In genomic region chr7:124239903-124240647, GRCm38 (mm10) we compare ENCODE assay signal across 23 mouse cellular contexts.
A peak's percentile ranks its signal among the peaks of the same experiment; 100 is the strongest.
DNase-seq lines count a peak whose midpoint lies in the region; ATAC-seq and TF ChIP-seq lines count a peak whose summit lies in the region.
"Had no signal": no experiment of that assay in that cellular context is flagged by ENCODE, and none has a peak within 500 bp of the region (broad histone marks: within the 10 kb centered on the region; RNA-seq: fewer than 3 reads in every experiment).

No protein-coding gene starts in this region.

- H3K4me2 ChIP-seq in forebrain, embryonic 11.5 days (ENCODE audit: low read depth, low read length, severe bottlenecking) = no peak overlapping the region
- no peak overlapping the region for H3K4me2 ChIP-seq in midbrain, embryonic 13.5 days (replicated peaks)
- H3K4me2 ChIP-seq in midbrain, postnatal 0 days (ENCODE audit: low read depth, low read length, poor library complexity, severe bottlenecking) = no peak overlapping the region
- H3K4me2 ChIP-seq: heart, embryonic 13.5 days; intestine, embryonic 15.5 days had no signal

- no peak overlapping the region for H3K4me3 ChIP-seq in forebrain, embryonic 11.5 days (ENCODE audit: low read depth, low read length)
- no peak overlapping the region for H3K4me3 ChIP-seq in forebrain, embryonic 10.5 days
- no peak overlapping the region for H3K4me3 ChIP-seq in midbrain, embryonic 13.5 days (replicated peaks)
- H3K4me3 ChIP-seq in midbrain, postnatal 0 days (ENCODE audit: low read depth, low read length) = no peak overlapping the region
- H3K4me3 ChIP-seq: embryonic facial prominence, embryonic 10.5 days; heart, embryonic 13.5 days; intestine, embryonic 15.5 days; left cerebral cortex, adult 2 months; limb, embryonic 10.5 days; myocyte had no signal

- TF ChIP-seq CTCF in midbrain, postnatal 0 days (IDR thresholded peaks at IDR 0.05) = no peak

- peaks cover 9% of the 10 kb centered on the region; the same call in 1 of the 2 replicates for H3K4me1 ChIP-seq in forebrain, embryonic 11.5 days (replicated peaks; ENCODE audit: control insufficient read depth, insufficient read depth, low read length)
- H3K4me1 ChIP-seq in forebrain, embryonic 10.5 days = peaks cover 44% of the 10 kb centered on the region
- H3K4me1 ChIP-seq in midbrain, embryonic 13.5 days (replicated peaks) = peaks cover 31% of the 10 kb centered on the region
- no peaks in the 10 kb centered on the region; the same call in 1 of the 2 replicates for H3K4me1 ChIP-seq in midbrain, postnatal 0 days (ENCODE audit: insufficient read depth, low read length)
- H3K4me1 ChIP-seq: embryonic facial prominence, embryonic 10.5 days; intestine, embryonic 15.5 days had no signal

- 17% methylated on average over 7 of the region's 7 CpGs for WGBS in forebrain, embryonic 11.5 days
- WGBS in forebrain, embryonic 10.5 days = 39% methylated on average over 7 of the region's 7 CpGs
- 17% methylated on average over 7 of the region's 7 CpGs for WGBS in midbrain, embryonic 13.5 days
- WGBS in midbrain, postnatal 0 days = 18% methylated on average over 7 of the region's 7 CpGs

- H3K36me3 ChIP-seq in forebrain, embryonic 11.5 days (ENCODE audit: control insufficient read depth, insufficient read depth, low read length) = no peaks in the 10 kb centered on the region
- H3K36me3 ChIP-seq in forebrain, embryonic 10.5 days (replicated peaks) = no peaks in the 10 kb centered on the region
- H3K36me3 ChIP-seq in midbrain, embryonic 13.5 days = no peaks in the 10 kb centered on the region
- no peaks in the 10 kb centered on the region for H3K36me3 ChIP-seq in midbrain, postnatal 0 days (ENCODE audit: insufficient read depth, low read length)
- H3K36me3 ChIP-seq: embryonic facial prominence, embryonic 10.5 days; G1E; heart, embryonic 13.5 days; intestine, embryonic 15.5 days; limb, embryonic 10.5 days had no signal

- no peaks in the 10 kb centered on the region for H3K27me3 ChIP-seq in forebrain, embryonic 11.5 days (ENCODE audit: control insufficient read depth, insufficient read depth, low read length)
- no peaks in the 10 kb centered on the region; the same call in 1 of the 2 replicates for H3K27me3 ChIP-seq in forebrain, embryonic 10.5 days (ENCODE audit: poor library complexity, severe bottlenecking)
- H3K27me3 ChIP-seq in midbrain, embryonic 13.5 days = no peaks in the 10 kb centered on the region; the same call in 1 of the 2 replicates
- no peaks in the 10 kb centered on the region for H3K27me3 ChIP-seq in midbrain, postnatal 0 days (ENCODE audit: insufficient read depth, low read length)
- H3K27me3 ChIP-seq: heart, embryonic 13.5 days; intestine, embryonic 15.5 days had no signal

- peak; percentile 90 for ATAC-seq in forebrain, embryonic 11.5 days (replicated peaks; ENCODE audit: low FRiP score)
- ATAC-seq in midbrain, embryonic 13.5 days = peak; percentile 76
- ATAC-seq in midbrain, postnatal 0 days (ENCODE audit: low FRiP score) = no peak
- ATAC-seq: activated CD4-positive, CD25-positive, alpha-beta regulatory T cell, adult 4 months; intestine, embryonic 15.5 days had no signal

- no peaks in the 10 kb centered on the region for H3K9me3 ChIP-seq in forebrain, embryonic 11.5 days (ENCODE audit: control insufficient read depth, low read length)
- H3K9me3 ChIP-seq in forebrain, embryonic 10.5 days = no peaks in the 10 kb centered on the region
- no peaks in the 10 kb centered on the region for H3K9me3 ChIP-seq in midbrain, embryonic 13.5 days
- no peaks in the 10 kb centered on the region for H3K9me3 ChIP-seq in midbrain, postnatal 0 days (ENCODE audit: low read length)
- H3K9me3 ChIP-seq: embryonic facial prominence, embryonic 10.5 days; heart, embryonic 13.5 days; intestine, embryonic 15.5 days; limb, embryonic 10.5 days had no signal

- no peak for DNase-seq in forebrain, embryonic 11.5 days (ENCODE audit: low spot score)
- no peak for DNase-seq in forebrain, embryonic 10.5 days (ENCODE audit: extremely low spot score, low spot score)
- DNase-seq in midbrain, postnatal 0 days (ENCODE audit: low spot score) = no peak
- peak; percentile 49 for DNase-seq in mesoderm, embryonic 11.5 days (ENCODE audit: low read depth, low spot score)
- peak; percentile 10 for DNase-seq in retina, embryonic 14.5 days (ENCODE audit: low spot score)
- no peak for DNase-seq in yolk sac, embryonic 10.5 days (ENCODE audit: low spot score)
- DNase-seq in kidney, postnatal 25 days = no peak
- DNase-seq: adrenal gland, postnatal 10 days; cerebellum, adult 9-11 months; kidney, postnatal 4 days; layer of hippocampus, adult 9-11 months; lung, adult 18-20 months; lung, postnatal 14 days; right cerebral cortex, postnatal 4 days had no signal

- no peak overlapping the region for H3K9ac ChIP-seq in forebrain, embryonic 11.5 days (ENCODE audit: low read length)
- no peak overlapping the region for H3K9ac ChIP-seq in midbrain, embryonic 13.5 days (replicated peaks)
- H3K9ac ChIP-seq in midbrain, postnatal 0 days (replicated peaks; ENCODE audit: low read length, poor library complexity, severe bottlenecking) = no peak overlapping the region
- H3K9ac ChIP-seq: heart, embryonic 13.5 days; intestine, embryonic 15.5 days had no signal

- peak overlapping the region; percentile 25; the same call in 1 of the 2 replicates for H3K27ac ChIP-seq in forebrain, embryonic 11.5 days (ENCODE audit: low read depth, low read length)
- no peak overlapping the region for H3K27ac ChIP-seq in forebrain, embryonic 10.5 days
- H3K27ac ChIP-seq in midbrain, embryonic 13.5 days = peak overlapping the region; percentile 11; the same call in 1 of the 2 replicates
- H3K27ac ChIP-seq in midbrain, postnatal 0 days (ENCODE audit: low read depth, low read length) = no peak overlapping the region
- H3K27ac ChIP-seq: embryonic facial prominence, embryonic 10.5 days; heart, embryonic 13.5 days; intestine, embryonic 15.5 days; left cerebral cortex, adult 2 months; limb, embryonic 10.5 days had no signal

Comparison
In these comparisons a context has a peak if more than half of its experiments do, and no peak if none do; other contexts are left out.
1. H3K27ac ChIP-seq: peak in forebrain, embryonic 11.5 days (single experiment) and midbrain, embryonic 13.5 days (single experiment); none in forebrain, embryonic 10.5 days (single experiment) and midbrain, postnatal 0 days (single experiment).
2. DNase-seq: peak in mesoderm, embryonic 11.5 days (single experiment) and retina, embryonic 14.5 days (single experiment); none in forebrain, embryonic 11.5 days (single experiment), forebrain, embryonic 10.5 days (single experiment), midbrain, postnatal 0 days (single experiment), yolk sac, embryonic 10.5 days (single experiment) and kidney, postnatal 25 days (0 of 2).